Mouse (Mus musculus): ENCODE results near the gene Tmem30a.

Gene Tmem30a

DNA sequence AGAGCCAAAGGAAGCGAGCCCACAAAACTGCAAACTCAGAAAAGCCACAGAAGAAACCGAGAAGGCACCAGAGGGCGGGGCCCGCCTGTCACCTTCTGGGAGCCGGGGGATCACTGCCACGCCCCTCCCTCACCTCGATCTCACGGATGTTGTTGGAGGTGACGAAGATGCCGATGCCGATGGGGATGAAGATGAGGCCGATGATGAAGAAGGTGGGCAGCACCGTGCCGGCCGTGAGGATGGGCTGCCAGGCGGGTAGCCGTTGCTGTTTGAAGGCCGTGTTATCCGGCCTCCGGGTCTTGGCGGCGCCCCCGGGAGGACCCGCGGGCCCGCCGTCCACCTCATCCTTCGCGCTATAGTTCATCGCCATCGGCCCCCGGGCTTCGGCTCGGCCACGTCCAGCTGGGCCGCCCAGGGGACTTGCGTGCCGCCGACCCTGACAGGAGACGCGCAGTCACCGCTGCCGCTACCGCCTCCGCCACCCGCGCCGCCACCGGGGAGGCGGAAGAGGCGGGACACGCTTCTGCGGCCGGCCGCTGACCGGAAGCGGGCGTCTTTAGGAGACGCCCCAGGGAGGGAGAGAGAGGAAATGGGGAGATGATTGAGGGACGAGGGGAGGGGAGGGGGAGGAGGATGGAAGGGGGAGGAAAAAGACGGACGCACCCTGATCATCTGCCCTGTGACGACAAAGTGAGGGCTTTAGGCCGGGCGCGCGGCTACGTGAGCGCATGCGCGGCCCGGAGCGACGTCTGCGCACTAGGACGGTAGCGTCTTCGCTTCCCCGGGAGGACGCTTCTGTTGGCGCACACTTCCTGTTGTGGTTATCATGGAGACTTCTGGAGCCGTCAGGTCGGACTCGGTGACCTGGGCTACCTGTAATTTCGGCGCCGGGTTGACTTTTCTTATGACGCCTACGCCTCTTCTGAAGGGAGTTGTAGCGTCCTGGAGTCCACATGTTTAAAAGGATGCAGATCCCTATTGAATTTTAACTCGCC, at the start of gene Tmem30a:
Tmem30a (minus strand) TSS at position 667 of the 995 bp plus-strand sequence.
- DNase-seq = peak; percentile 96 to 97

- no peak for DNase-seq
Observed at GRCm38 (mm10) chr9:79842615-79843014, 49.3 kb upstream of the Tmem30a start.

- no peak for DNase-seq
Observed at GRCm38 (mm10) chr9:79842028-79842427, 48.7 kb upstream of the Tmem30a start.

- DNase-seq = no peak
Observed at GRCm38 (mm10) chr9:79831294-79831693, 38.0 kb upstream of the Tmem30a start.

DNA sequence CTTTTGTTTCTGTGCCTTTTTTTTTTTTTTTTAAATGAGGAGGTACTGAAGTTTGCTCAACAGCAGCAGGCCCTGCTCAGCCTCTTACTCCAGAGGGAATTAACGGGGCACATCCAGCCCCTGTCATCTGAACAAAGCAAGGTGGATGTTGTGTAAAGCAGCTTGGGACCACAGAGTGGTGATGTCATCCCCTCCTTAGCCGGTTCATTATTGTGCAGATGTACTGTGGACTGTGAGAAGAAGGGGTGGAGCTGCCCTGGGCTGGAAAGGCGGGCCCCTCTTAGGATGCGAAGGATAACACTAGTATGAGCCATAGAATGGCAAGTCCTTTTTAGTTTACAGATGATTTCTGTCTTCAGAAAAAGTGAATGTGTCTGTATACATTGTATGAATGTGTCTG, 37.6 kb upstream of the Tmem30a start:
- DNase-seq = no peak

DNA sequence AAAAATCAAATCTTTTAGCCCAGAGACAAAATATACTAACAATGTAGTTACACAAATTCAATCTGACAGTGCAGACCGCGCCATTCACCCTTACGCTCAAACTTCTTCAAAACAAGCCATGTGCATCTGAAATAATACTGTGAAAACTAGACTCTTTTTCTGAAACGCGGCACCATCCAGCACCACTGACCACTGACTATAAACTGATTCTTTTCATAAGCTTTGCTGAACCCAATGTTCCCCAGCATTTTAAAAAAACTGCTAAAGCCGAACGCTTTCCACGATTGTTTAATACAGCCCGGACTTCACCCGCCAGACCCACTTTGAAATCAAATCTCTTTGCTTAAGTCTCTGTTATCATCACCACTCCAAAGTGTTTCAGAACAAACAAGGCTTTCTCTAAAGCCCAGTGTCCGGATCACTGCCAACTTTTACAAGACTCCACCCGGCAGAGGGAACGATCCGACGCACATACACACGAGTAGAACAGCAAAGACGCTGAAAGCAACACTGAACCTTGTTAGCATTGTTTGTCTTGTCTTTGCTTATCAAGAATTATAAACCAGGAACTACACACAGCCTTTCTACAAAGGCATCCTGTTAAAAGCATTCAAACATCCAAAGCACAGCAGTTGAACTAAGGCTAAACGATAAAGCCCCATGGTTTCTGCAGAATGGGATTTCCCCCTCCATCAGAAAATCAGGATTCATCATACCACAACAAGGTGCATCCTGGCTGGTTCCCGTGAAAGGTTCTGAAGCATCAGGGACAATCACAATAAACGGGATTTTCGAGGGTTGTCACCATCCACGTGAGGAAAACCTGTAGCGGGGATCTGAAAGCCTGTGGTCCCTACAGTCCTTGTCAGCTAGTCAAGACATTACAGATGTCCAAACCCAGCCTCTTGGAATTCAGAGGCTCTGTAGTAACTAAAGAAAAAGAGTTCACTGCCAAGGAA, 36.8 kb upstream of the Tmem30a start:
- no peak for DNase-seq

DNA sequence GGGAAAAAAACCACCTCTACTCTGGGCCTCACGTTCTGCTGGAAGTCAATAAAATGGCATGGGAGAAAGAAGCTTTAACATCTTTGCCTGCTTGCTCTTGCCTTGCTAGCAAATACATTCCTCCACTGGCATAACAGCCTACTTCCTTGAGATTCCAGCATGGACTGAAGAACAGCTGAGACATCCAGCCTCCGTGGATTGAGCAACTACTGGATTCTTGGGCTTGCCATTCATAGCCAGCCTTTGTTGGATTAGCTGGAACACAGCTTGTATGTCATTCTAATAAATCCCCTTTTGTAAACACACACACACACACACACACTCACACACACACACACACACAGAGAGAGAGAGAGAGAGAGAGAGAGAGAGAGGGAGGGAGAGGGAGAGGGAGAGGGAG, 33.8 kb upstream of the Tmem30a start:
- DNase-seq = no peak

DNA sequence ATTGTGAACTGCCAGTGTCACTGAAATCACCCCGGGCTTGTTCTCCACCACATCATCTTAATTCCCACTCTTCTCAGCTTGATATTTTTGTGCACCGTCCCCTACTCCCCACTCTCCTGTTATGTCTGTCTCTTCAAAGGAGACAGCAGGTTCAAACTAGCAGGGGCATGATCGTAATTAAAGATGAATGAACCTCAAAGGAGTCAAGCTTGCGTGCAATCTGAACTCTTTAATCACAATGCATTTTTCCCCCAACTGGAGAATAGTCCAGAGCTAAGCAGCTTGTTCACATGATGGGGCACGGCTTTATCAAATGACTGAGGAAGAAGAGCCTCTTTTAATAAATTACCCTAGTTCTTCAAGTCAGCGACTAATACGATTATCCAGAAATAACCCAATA, 32.2 kb upstream of the Tmem30a start:
- no peak for DNase-seq

GRCm38 (mm10) chr9:79823856-79824255, 30.5 kb upstream of the Tmem30a start:
- no peak for DNase-seq

DNA sequence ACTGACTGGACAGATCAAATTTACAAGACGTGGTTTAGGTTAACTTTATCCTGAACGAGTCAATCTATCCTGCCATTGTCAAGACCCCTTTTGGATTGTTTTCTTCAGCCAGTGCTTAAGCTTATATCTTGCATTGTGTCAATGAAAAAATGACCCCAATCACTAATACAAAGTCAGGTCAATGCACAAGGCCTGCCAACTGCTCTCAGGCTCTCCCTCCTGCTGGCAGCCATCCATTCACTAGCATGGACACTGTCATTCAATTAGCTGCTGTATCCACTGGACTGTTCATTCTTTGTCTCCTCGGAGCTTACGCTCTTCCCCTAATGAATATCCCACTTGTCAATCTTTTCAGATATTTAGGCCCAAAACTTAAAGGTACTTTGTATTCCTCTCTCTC, 30.1 kb upstream of the Tmem30a start:
- peak in 1 of 2 experiments; percentile 5 for DNase-seq

- DNase-seq = no peak
Observed at GRCm38 (mm10) chr9:79816464-79816863, 23.2 kb upstream of the Tmem30a start.

- DNase-seq = no peak
Observed at GRCm38 (mm10) chr9:79816013-79816412, 22.7 kb upstream of the Tmem30a start.

DNA sequence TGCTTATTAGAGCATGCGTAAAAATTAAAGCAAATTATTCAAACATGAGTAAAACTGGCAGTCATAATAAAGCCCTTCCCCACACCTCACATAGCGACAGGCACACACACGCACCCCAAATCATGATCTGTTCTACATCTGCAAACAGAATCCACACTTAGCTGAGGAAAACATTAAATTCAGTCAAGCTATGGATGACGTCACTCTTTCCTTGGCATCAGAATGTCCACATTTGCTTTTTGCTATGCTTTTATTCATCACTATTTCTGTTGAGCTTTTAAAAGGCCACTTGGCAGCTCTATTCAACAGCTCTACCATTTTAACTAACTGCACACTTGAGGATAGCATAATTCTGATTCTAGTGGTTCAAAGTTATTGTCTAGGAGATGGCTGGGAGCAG, 21.3 kb upstream of the Tmem30a start:
- DNase-seq = no peak

DNA sequence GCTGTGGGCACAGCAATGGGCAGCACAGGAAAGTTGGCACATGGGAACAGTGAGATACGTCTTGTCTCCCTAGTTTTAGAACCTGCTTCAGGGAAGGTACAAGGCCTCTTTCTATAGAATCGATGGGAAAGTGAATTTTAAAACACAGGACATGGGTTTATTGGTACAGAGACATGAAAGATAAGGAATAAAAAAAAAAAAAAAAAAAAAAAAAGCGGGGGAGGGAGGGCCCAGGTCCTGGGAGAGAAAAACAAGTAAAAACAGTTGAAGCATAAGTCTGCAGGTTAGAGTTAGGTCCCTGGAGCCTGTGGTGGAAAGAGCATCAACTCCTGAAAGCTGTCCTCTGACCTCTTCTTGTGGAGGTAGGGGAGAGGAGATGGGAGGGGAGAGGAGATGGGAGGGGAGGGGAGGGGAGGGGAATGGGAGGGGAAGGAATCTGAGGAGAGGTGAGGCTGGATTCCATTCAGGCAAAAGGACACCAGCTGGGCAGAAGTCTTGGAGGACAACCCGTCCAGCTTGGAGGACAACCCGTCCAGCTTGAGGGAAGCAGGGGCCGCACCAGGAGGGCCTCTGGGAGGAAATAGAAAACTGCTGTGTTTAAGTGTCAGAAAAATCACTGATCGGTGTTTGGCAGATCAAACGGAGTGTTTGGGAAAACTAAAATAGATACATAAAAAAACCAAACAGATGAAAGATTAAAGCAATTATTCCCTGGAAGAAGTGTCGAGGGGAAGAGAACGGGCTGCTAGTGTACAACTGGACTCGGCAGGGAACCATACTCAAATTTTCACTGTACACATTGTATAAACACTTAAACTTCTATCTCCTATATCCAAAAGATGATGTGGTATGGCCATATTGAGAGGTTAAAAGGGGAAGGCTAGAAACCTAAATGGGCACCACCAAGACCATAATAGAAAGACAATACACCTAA, 17.9 kb upstream of the Tmem30a start:
- DNase-seq = no peak

GRCm38 (mm10) chr9:79810534-79810933, 17.2 kb upstream of the Tmem30a start:
- DNase-seq = no peak

GRCm38 (mm10) chr9:79809411-79809810, 16.1 kb upstream of the Tmem30a start:
- no peak for DNase-seq

GRCm38 (mm10) chr9:79807178-79807577, 13.9 kb upstream of the Tmem30a start:
- DNase-seq = no peak

DNA sequence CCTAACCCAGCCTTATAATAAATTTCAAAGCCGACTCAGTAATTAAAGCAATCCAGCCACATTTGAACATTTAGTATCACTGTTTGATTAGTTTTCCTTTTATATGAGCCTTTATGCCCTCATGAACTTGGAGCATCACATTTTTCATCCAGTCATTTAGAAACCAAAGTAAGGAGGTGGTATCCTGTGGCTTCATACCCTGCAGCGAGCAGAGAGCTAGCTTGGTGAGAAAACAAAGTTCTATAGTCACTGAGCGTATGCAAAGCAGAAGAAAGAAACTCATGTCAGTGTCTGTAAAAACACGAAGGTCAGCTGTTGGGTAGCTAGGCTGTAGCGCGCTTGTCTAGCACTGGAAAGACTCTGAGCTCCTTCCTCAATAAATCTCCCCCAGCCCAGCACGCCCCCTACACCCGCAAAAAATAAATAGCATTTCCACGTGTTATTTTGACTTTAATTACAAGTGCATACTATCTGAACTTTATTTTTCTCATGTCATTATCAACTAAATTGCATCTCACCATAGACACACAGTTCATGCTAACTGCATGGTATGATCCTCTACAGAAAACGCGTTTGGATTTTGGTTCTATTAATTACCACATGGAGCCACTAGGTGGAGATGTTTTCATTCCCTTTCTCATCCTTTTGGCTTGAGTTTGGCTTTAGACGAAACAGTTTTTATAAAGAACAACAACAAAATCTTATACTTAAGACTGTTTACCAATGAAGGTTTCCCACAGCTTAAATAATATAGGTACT, 13.2 kb upstream of the Tmem30a start:
- peak; percentile 30 to 61 for DNase-seq

GRCm38 (mm10) chr9:79805426-79805825, 12.1 kb upstream of the Tmem30a start:
- DNase-seq = no peak

DNA sequence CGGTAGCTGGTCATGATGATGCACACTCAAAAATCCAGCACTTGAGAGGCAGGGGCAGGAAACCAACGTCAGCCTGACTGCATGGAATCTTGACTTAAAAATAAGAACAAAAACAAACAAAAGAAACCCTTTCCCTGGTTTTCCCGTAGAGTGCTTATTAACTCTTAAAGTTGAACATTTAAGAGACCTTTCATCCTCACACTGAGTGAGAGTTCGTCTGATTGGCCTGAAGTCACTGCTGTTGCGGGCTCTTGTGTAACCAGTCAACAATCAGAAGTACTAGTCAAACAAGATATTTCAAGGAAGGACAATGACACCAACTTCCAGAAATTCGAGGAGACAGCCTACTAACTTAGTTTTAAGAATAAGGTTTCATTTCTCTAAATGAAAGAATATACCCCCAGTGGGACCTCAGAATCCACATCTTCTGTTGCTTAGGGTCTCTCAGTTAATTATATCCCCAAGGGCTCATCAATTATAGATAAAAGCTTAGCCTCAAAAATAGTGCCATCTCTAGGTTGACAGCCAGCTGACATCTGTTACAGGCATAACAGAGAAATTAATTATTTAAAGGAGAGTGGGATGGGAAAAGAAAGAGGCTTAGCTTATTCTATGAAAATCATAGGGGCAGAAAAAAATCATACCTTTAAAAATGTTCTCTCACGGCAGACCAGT, 3.3 kb upstream of the Tmem30a start:
- DNase-seq = no peak

DNA sequence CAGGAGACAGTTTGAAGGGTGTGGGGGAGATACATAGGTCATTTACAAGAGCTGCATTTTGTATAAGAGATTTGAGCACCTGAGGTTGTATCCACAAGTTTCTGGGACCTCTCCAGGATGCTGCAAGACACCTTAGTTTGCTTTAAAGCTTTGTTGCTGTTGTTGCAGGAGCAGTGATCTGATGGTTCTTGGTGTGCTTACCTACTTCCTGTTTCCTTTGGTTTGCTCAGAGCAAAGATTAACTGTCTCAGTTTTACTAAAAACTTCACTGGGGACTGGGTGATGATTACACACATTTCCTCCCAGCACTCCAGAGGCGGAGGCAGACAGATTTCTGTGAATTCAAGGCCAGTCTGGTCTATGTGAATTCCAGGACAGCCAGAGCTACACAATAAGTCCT, 1.8 kb upstream of the Tmem30a start:
- no peak for DNase-seq

Data from cerebellum, postnatal 14 days (tissue).